Mouse (Mus musculus): ENCODE measurements around the gene Iqcf1. TPM values are rescaled to one million over a fixed set of nuclear protein-coding genes. Genes with fewer than 3 reads are reported as not detected.
A peak's percentile ranks its signal among the peaks of the same experiment; 100 is the strongest.

Iqcf1 gene
- polyA plus RNA-seq, 1 experiment from 2014 or later = not detected

- no peak for ATAC-seq
- peak overlapping the region; percentile 32 for H3K9ac ChIP-seq (ENCODE audit: low read depth, low read length)
- 47% methylated on average over 15 of the region's 15 CpGs for WGBS
- no peak overlapping the region for H3K4me3 ChIP-seq (ENCODE audit: low read length)
- no peaks in the 10 kb centered on the region for H3K27me3 ChIP-seq (replicated peaks; ENCODE audit: control insufficient read depth, insufficient read depth, low read length)
- H3K36me3 ChIP-seq (ENCODE audit: control insufficient read depth, insufficient read depth, low read length) = no peaks in the 10 kb centered on the region
- peaks cover 41% of the 10 kb centered on the region for H3K4me1 ChIP-seq (ENCODE audit: control insufficient read depth, insufficient read depth, low read length)
- peak overlapping the region; percentile 26; the same call in 1 of the 2 replicates for H3K27ac ChIP-seq (ENCODE audit: low read length)
- H3K9me3 ChIP-seq (ENCODE audit: control insufficient read depth, low read length) = no peaks in the 10 kb centered on the region
- H3K4me2 ChIP-seq (ENCODE audit: low read depth, low read length) = peak overlapping the region; percentile 1
Measured at GRCm38 (mm10) chr9:106456325-106457162, 43.2 kb upstream of the Iqcf1 start.

GRCm38 (mm10) chr9:106457163-106457559 is 42.6 kb upstream of the Iqcf1 start:
- H3K9ac ChIP-seq (ENCODE audit: low read depth, low read length) = peak overlapping the region; percentile 32; the same call in 1 of the 2 replicates
- H3K27me3 ChIP-seq (replicated peaks; ENCODE audit: control insufficient read depth, insufficient read depth, low read length) = no peaks in the 10 kb centered on the region
- no peaks in the 10 kb centered on the region for H3K9me3 ChIP-seq (ENCODE audit: control insufficient read depth, low read length)
- H3K4me1 ChIP-seq (ENCODE audit: control insufficient read depth, insufficient read depth, low read length) = peaks cover 41% of the 10 kb centered on the region
- WGBS = 59% methylated on average over 9 of the region's 9 CpGs
- no peak for ATAC-seq
- peak overlapping the region; percentile 26; the same call in 1 of the 2 replicates for H3K27ac ChIP-seq (ENCODE audit: low read length)
- no peaks in the 10 kb centered on the region for H3K36me3 ChIP-seq (ENCODE audit: control insufficient read depth, insufficient read depth, low read length)
- no peak overlapping the region for H3K4me3 ChIP-seq (ENCODE audit: low read length)
- H3K4me2 ChIP-seq (ENCODE audit: low read depth, low read length) = 0 out of 2 replicates have a peak overlapping the region, but pooled peaks have one; percentile 1

GRCm38 (mm10) chr9:106457920-106458319 is 41.8 kb upstream of the Iqcf1 start:
- Histone ChIP-seq H3K27me3 (replicated peaks; ENCODE audit: control insufficient read depth, insufficient read depth, low read length) (no peaks in the 10 kb centered on the region), H3K36me3 (ENCODE audit: control insufficient read depth, insufficient read depth, low read length) (no peaks in the 10 kb centered on the region), H3K4me1 (ENCODE audit: control insufficient read depth, insufficient read depth, low read length) (peaks cover 37% of the 10 kb centered on the region), H3K4me2 (ENCODE audit: low read depth, low read length) (no peak overlapping the region), H3K9ac (ENCODE audit: low read depth, low read length) (no peak overlapping the region), H3K27ac (ENCODE audit: low read length) (no peak overlapping the region), H3K9me3 (ENCODE audit: control insufficient read depth, low read length) (no peaks in the 10 kb centered on the region), H3K4me3 (ENCODE audit: low read length) (no peak overlapping the region)
- ATAC-seq = no peak
- 70% methylated on average over 5 of the region's 5 CpGs for WGBS

DNA sequence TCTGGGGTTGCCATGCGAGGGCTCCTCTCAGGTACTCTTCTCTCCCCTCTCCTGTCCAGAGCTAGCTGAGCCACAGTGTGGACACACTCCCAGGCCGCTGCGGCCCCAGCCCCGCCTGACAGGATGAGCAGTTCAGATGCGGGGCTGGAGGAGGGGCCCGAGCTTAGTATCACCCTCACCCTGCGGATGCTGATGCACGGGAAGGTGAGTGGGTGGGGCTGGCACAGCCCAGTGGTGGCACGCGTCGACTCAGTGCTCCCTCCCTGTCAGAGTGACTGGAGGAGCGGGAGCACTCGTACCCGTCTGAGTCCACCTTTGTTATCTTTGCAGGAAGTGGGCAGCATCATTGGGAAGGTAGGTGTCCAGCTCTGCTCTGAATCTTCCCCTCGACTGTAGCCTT is 39.8 kb upstream of the Iqcf1 start:
- Histone ChIP-seq H3K27ac (ENCODE audit: low read length) (no peak overlapping the region), H3K4me1 (ENCODE audit: control insufficient read depth, insufficient read depth, low read length) (peaks cover 33% of the 10 kb centered on the region), H3K4me2 (ENCODE audit: low read depth, low read length) (no peak overlapping the region), H3K36me3 (ENCODE audit: control insufficient read depth, insufficient read depth, low read length) (no peaks in the 10 kb centered on the region), H3K27me3 (replicated peaks; ENCODE audit: control insufficient read depth, insufficient read depth, low read length) (peaks cover 10% of the 10 kb centered on the region; the same call in 1 of the 2 replicates), H3K4me3 (ENCODE audit: low read length) (no peak overlapping the region), H3K9ac (ENCODE audit: low read depth, low read length) (no peak overlapping the region), H3K9me3 (ENCODE audit: control insufficient read depth, low read length) (no peaks in the 10 kb centered on the region)
- ATAC-seq = no peak
- WGBS = 75% methylated on average over 15 of the region's 15 CpGs

DNA sequence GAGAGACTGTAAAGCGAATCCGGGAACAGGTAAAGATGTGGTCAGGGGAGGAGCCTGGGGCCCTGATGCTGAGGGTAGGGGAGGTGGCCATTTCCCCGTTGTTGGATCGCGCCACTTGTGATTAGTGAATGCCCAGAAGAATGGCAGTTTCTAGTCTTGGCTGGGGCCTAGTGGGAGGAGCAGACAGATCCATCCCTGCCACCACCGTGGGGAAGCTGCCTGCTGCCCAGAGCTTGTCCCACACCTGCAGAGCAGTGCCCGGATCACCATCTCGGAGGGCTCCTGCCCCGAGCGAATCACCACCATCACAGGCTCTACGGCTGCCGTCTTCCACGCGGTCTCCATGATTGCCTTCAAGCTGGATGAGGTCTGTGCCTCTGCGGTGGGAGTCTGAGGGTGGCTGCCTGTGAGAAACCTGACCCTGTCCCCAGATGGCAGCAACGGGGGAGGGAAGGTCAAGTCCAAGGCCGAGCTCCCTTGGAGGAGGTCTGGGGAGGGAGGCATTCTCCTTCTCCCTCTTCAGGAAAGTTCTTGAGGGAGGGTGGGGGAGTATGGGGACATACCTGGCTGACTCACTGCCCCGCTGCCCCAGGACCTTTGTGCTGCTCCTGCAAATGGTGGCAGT is 39.3 kb upstream of the Iqcf1 start:
- H3K4me2 ChIP-seq (ENCODE audit: low read depth, low read length) = no peak overlapping the region
- H3K27ac ChIP-seq (ENCODE audit: low read length) = no peak overlapping the region
- no peaks in the 10 kb centered on the region for H3K36me3 ChIP-seq (ENCODE audit: control insufficient read depth, insufficient read depth, low read length)
- H3K4me3 ChIP-seq (ENCODE audit: low read length) = no peak overlapping the region
- 79% methylated on average over 18 of the region's 18 CpGs for WGBS
- no peak overlapping the region for H3K9ac ChIP-seq (ENCODE audit: low read depth, low read length)
- H3K9me3 ChIP-seq (ENCODE audit: control insufficient read depth, low read length) = no peaks in the 10 kb centered on the region
- H3K27me3 ChIP-seq (replicated peaks; ENCODE audit: control insufficient read depth, insufficient read depth, low read length) = peaks cover 15% of the 10 kb centered on the region
- no peak for ATAC-seq
- H3K4me1 ChIP-seq (ENCODE audit: control insufficient read depth, insufficient read depth, low read length) = peaks cover 33% of the 10 kb centered on the region

- no peak for ATAC-seq
- no peak overlapping the region for H3K4me2 ChIP-seq (ENCODE audit: low read depth, low read length)
- H3K4me3 ChIP-seq (ENCODE audit: low read length) = no peak overlapping the region
- H3K4me1 ChIP-seq (ENCODE audit: control insufficient read depth, insufficient read depth, low read length) = peaks cover 30% of the 10 kb centered on the region
- H3K27me3 ChIP-seq (replicated peaks; ENCODE audit: control insufficient read depth, insufficient read depth, low read length) = peaks cover 20% of the 10 kb centered on the region
- no peaks in the 10 kb centered on the region for H3K9me3 ChIP-seq (ENCODE audit: control insufficient read depth, low read length)
- no peaks in the 10 kb centered on the region for H3K36me3 ChIP-seq (ENCODE audit: control insufficient read depth, insufficient read depth, low read length)
- no peak overlapping the region for H3K9ac ChIP-seq (ENCODE audit: low read depth, low read length)
- 89% methylated on average over 9 of the region's 9 CpGs for WGBS
- no peak overlapping the region for H3K27ac ChIP-seq (ENCODE audit: low read length)
Measured at GRCm38 (mm10) chr9:106461026-106461415, 38.7 kb upstream of the Iqcf1 start.

DNA sequence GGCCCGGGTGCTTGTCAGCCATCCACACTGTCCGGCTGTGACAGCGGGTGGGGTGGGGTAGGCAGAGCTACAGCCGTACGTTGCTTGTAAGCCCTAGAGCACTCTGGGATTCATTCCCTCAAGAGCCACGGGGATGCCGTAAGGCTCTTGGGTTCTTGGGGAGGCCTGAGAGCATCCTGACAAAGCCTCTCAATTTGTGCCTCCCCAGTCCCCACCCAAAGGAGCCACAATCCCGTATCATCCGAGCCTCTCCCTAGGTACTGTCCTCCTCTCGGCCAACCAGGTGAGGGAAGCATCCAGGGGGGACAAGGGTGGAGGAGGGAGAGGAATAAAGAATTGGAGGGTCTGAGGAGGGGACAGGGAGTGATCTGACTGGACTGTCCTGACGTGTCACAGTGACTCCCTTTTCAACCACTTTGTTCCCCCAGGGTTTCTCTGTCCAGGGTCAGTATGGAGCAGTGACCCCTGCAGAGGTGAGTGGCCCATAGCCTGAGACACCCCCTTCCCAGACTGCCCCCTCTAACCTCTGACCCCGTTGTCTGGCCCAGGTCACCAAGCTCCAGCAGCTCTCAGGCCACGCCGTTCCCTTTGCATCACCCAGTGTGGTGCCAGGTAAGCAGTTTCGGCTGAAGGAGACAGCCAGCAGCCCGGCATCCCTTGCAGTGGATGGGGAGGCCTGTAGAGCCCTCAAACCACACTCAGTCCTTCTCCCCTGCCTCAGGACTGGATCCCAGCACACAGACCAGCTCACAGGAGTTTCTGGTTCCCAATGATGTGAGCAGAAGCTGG is 37.9 kb upstream of the Iqcf1 start:
- Histone ChIP-seq H3K4me1 (ENCODE audit: control insufficient read depth, insufficient read depth, low read length) (peaks cover 22% of the 10 kb centered on the region), H3K27ac (ENCODE audit: low read length) (no peak overlapping the region), H3K9ac (ENCODE audit: low read depth, low read length) (no peak overlapping the region), H3K9me3 (ENCODE audit: control insufficient read depth, low read length) (no peaks in the 10 kb centered on the region), H3K4me2 (ENCODE audit: low read depth, low read length) (no peak overlapping the region), H3K4me3 (ENCODE audit: low read length) (no peak overlapping the region), H3K36me3 (ENCODE audit: control insufficient read depth, insufficient read depth, low read length) (no peaks in the 10 kb centered on the region), H3K27me3 (replicated peaks; ENCODE audit: control insufficient read depth, insufficient read depth, low read length) (peaks cover 21% of the 10 kb centered on the region)
- ATAC-seq = no peak
- WGBS = 88% methylated on average over 16 of the region's 16 CpGs

DNA sequence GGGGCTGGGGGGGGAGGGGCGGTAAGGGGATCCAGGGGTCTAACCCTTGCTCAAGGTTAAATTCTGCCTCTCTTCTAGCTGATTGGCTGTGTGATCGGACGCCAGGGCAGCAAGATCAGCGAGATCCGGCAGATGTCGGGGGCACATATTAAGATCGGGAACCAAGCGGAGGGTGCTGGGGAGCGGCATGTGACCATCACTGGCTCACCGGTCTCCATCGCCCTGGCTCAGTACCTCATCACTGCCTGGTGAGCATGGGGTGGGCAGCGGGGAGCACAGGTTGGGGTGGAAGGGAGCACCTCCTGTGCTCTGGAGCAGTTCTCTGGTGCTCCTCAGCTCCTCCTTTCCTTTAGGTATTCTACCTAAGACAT is 37.4 kb upstream of the Iqcf1 start:
- H3K4me1 ChIP-seq (ENCODE audit: control insufficient read depth, insufficient read depth, low read length) = peaks cover 16% of the 10 kb centered on the region
- H3K27me3 ChIP-seq (replicated peaks; ENCODE audit: control insufficient read depth, insufficient read depth, low read length) = peaks cover 21% of the 10 kb centered on the region
- H3K4me3 ChIP-seq (ENCODE audit: low read length) = no peak overlapping the region
- ATAC-seq = no peak
- 94% methylated on average over 12 of the region's 12 CpGs for WGBS
- no peak overlapping the region for H3K27ac ChIP-seq (ENCODE audit: low read length)
- H3K9me3 ChIP-seq (ENCODE audit: control insufficient read depth, low read length) = no peaks in the 10 kb centered on the region
- no peaks in the 10 kb centered on the region for H3K36me3 ChIP-seq (ENCODE audit: control insufficient read depth, insufficient read depth, low read length)
- no peak overlapping the region for H3K9ac ChIP-seq (ENCODE audit: low read depth, low read length)
- no peak overlapping the region for H3K4me2 ChIP-seq (ENCODE audit: low read depth, low read length)
